Mouse (Mus musculus): ENCODE results near the gene Krtap4-2. TPM values are rescaled to one million over a fixed set of nuclear protein-coding genes. Genes with fewer than 3 reads are reported as not detected.
"Not testable (repeated sequence)": the region's sequence is repeated elsewhere in the genome, so short reads cannot be mapped to it uniquely, and the experiment has no call there.

Gene Krtap4-2
- polyA plus RNA-seq, 1 experiment, result not detected

DNA sequence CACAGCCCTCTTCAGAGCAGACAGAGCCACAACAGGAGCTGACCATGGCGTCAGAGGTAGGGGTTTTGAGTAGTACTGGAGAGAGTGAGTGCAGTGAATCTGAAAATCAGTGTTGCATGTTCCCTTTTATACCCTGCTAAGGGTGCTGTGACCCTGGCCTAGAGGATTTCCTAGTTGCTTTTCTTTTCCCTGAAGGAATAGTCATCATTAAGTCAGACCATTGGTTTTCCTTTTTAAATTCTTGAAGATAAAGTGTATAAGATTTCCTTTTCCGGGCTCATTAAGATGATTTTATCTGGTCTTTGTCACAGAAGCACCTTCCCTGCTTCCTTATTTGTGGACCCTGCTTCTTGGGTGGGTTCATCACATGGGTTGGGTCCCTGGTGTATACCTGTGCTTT lies 15.3 kb upstream of the Krtap4-2 start, which contains the start of gene Gm11555:
TSS of gene Gm11555 (minus strand) at position 101 of the 400 bp plus-strand sequence.
- TF ChIP-seq CTCF (IDR thresholded peaks at IDR 0.05; ENCODE audit: extremely low read depth, insufficient read depth, insufficient read length, insufficient replicate concordance) (no peak), POLR2A (IDR thresholded peaks at IDR 0.05; ENCODE audit: low read depth, low read length) (no peak)

DNA sequence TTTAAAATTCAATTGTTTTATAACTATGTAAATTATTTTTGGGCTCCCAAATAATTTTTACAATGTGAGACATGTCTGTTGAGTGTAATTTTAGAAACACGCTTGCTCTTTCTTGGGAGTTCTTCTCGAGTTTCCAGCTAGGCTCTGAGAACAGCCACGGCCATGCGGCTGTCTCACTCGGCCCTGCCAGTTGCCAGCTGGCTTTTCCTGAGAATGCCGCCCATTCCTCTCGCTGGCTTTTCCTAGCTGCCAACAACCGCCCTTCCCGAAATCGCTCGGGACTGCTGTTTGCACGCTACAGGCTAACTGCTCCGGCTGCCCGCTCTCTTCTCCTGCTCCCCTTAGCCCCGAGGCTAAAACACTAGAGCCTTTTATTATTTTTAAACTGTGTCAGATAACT lies 11.6 kb upstream of the Krtap4-2 start:
- no peak overlapping the region for H3K4me3 ChIP-seq (ENCODE audit: extremely low read depth, insufficient read depth, insufficient read length)
- H3K36me3 ChIP-seq (ENCODE audit: control insufficient read depth, insufficient read depth, low read length), result no peaks in the 10 kb centered on the region
- no peak overlapping the region for H3K27ac ChIP-seq (ENCODE audit: insufficient read depth, low read length)
- H3K4me1 ChIP-seq (ENCODE audit: control insufficient read depth, insufficient read depth, insufficient read length), result no peaks in the 10 kb centered on the region
- no peaks in the 10 kb centered on the region for H3K27me3 ChIP-seq (ENCODE audit: control insufficient read depth, insufficient read depth, low read length)
- TF ChIP-seq POLR2A (IDR thresholded peaks at IDR 0.05; ENCODE audit: low read depth, low read length) (no peak), CTCF (IDR thresholded peaks at IDR 0.05; ENCODE audit: extremely low read depth, insufficient read depth, insufficient read length, insufficient replicate concordance) (no peak)
- WGBS, result 88% methylated on average over 15 of the region's 15 CpGs
- no peak for DNase-seq (ENCODE audit: low read depth in 1 of 2, low spot score in 2 of 2)

More for the DNA sequence above, 15.3 kb upstream of the Krtap4-2 start, which contains the start of gene Gm11555:
- DNase-seq (ENCODE audit: low read depth in 1 of 2, low spot score in 2 of 2), result no peak
- no peaks in the 10 kb centered on the region for H3K36me3 ChIP-seq (ENCODE audit: control insufficient read depth, insufficient read depth, low read length)
- no peak within 1 kb of the TSS for H3K4me3 ChIP-seq (ENCODE audit: extremely low read depth, insufficient read depth, insufficient read length)
- no peaks in the 10 kb centered on the region for H3K27me3 ChIP-seq (ENCODE audit: control insufficient read depth, insufficient read depth, low read length)
- 72% methylated on average over 2 of the region's 2 CpGs for WGBS
- no peaks in the 10 kb centered on the region for H3K4me1 ChIP-seq (ENCODE audit: control insufficient read depth, insufficient read depth, insufficient read length)
- no peak within 1 kb of the TSS for H3K27ac ChIP-seq (ENCODE audit: insufficient read depth, low read length)

DNA sequence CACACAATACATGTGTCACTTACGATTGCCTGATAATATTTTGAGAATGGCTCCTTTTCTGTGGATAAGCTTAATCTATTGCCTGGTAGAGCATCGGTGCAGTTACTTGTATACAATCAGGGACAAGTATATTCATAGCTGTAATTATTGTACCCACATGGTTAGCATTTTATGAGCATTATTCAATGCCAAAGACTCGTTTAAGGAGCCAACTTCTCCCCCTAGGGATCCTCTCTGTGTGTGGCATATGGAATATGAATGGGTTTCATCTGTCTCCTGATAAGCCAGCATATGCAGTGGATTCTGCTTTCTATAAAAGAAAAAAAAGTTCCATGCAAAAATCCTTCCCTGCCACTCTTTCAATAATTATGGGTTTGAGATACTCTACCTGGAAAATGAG lies 9.5 kb upstream of the Krtap4-2 start:
- no peak for TF ChIP-seq POLR2A (IDR thresholded peaks at IDR 0.05; ENCODE audit: low read depth, low read length)
- TF ChIP-seq CTCF (IDR thresholded peaks at IDR 0.05; ENCODE audit: extremely low read depth, insufficient read depth, insufficient read length, insufficient replicate concordance), result no peak
- H3K4me3 ChIP-seq (ENCODE audit: extremely low read depth, insufficient read depth, insufficient read length), result no peak overlapping the region
- DNase-seq (ENCODE audit: low read depth in 1 of 2, low spot score in 2 of 2), result no peak
- WGBS, result 77% methylated on average over 3 of the region's 3 CpGs
- no peak overlapping the region for H3K27ac ChIP-seq (ENCODE audit: insufficient read depth, low read length)
- no peaks in the 10 kb centered on the region for H3K36me3 ChIP-seq (ENCODE audit: control insufficient read depth, insufficient read depth, low read length)
- H3K27me3 ChIP-seq (ENCODE audit: control insufficient read depth, insufficient read depth, low read length), result no peaks in the 10 kb centered on the region
- no peaks in the 10 kb centered on the region for H3K4me1 ChIP-seq (ENCODE audit: control insufficient read depth, insufficient read depth, insufficient read length)

GRCm38 (mm10) chr11:99643635-99644139 lies 8.8 kb upstream of the Krtap4-2 start, which contains the start of gene Krtap4-7:
Gene Krtap4-7, minus strand, starts transcription at chr11:99644089.
- DNase-seq (ENCODE audit: low read depth in 1 of 2, low spot score in 2 of 2); H3K27ac ChIP-seq (ENCODE audit: insufficient read depth, low read length); H3K36me3 ChIP-seq (ENCODE audit: control insufficient read depth, insufficient read depth, low read length); H3K4me1 ChIP-seq (ENCODE audit: control insufficient read depth, insufficient read depth, insufficient read length); H3K4me3 ChIP-seq (ENCODE audit: extremely low read depth, insufficient read depth, insufficient read length); H3K27me3 ChIP-seq (ENCODE audit: control insufficient read depth, insufficient read depth, low read length): not testable (repeated sequence)
- WGBS, result 80% methylated on average over 9 of the region's 9 CpGs

DNA sequence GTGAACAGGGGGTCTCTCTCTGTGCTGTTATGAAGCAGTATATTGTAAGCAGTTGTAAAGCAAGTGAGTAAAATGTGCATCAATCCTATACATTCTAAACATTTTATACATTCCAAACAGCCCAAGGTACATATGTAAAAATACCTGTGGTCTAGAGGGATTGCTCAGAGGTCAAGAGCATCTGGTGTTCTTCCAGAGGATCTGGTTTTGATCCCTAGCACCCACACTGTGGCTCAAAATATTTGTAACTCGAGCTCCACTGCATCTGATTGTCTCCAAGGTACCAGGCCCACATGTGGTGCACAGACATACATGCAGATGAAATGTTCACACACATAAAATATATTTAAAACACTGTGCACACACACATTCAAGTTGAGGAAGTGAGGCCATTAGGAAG lies 6.0 kb upstream of the Krtap4-2 start:
- WGBS, result 30% methylated on average over 1 of the region's 1 CpGs
- H3K27me3 ChIP-seq (ENCODE audit: control insufficient read depth, insufficient read depth, low read length), result no peaks in the 10 kb centered on the region
- no peak for DNase-seq (ENCODE audit: low read depth in 1 of 2, low spot score in 2 of 2)
- no peak overlapping the region for H3K4me3 ChIP-seq (ENCODE audit: extremely low read depth, insufficient read depth, insufficient read length)
- no peaks in the 10 kb centered on the region for H3K36me3 ChIP-seq (ENCODE audit: control insufficient read depth, insufficient read depth, low read length)
- TF ChIP-seq CTCF (IDR thresholded peaks at IDR 0.05; ENCODE audit: extremely low read depth, insufficient read depth, insufficient read length, insufficient replicate concordance) (no peak), POLR2A (IDR thresholded peaks at IDR 0.05; ENCODE audit: low read depth, low read length) (no peak)
- no peaks in the 10 kb centered on the region for H3K4me1 ChIP-seq (ENCODE audit: control insufficient read depth, insufficient read depth, insufficient read length)
- H3K27ac ChIP-seq (ENCODE audit: insufficient read depth, low read length), result no peak overlapping the region

- WGBS, result 81% methylated on average over 1 of the region's 1 CpGs
- H3K4me1 ChIP-seq (ENCODE audit: control insufficient read depth, insufficient read depth, insufficient read length), result no peaks in the 10 kb centered on the region
- H3K27me3 ChIP-seq (ENCODE audit: control insufficient read depth, insufficient read depth, low read length), result no peaks in the 10 kb centered on the region
- no peak for TF ChIP-seq CTCF (IDR thresholded peaks at IDR 0.05; ENCODE audit: extremely low read depth, insufficient read depth, insufficient read length, insufficient replicate concordance)
- no peak for TF ChIP-seq POLR2A (IDR thresholded peaks at IDR 0.05; ENCODE audit: low read depth, low read length)
- H3K36me3 ChIP-seq (ENCODE audit: control insufficient read depth, insufficient read depth, low read length), result no peaks in the 10 kb centered on the region
- DNase-seq (ENCODE audit: low read depth in 1 of 2, low spot score in 2 of 2), result no peak
- H3K27ac ChIP-seq (ENCODE audit: insufficient read depth, low read length), result no peak overlapping the region
- no peak overlapping the region for H3K4me3 ChIP-seq (ENCODE audit: extremely low read depth, insufficient read depth, insufficient read length)
Observed at GRCm38 (mm10) chr11:99637086-99637485, 2.2 kb upstream of the Krtap4-2 start.

DNA sequence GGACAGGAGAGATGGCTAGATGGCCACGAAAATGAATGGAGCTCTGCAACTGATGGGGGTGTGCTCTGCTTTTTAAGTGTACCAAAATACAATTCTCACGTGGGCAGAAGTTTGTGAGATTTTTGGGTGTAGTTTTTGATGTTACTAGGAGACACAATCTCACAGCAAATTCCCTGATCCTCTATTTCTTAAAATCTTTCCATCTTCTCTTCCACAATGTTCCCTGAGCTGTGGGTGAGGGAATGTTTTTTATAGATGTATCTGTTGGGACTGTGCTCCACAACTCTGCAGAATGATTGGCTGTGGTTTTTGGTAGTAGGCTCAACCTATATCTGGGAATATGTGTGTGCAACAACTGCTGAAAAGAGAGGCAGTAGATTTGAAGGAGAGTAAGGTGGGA lies 1.6 kb downstream of the Krtap4-2 start:
- no peaks in the 10 kb centered on the region for H3K27me3 ChIP-seq (ENCODE audit: control insufficient read depth, insufficient read depth, low read length)
- no peaks in the 10 kb centered on the region for H3K4me1 ChIP-seq (ENCODE audit: control insufficient read depth, insufficient read depth, insufficient read length)
- WGBS, result 59% methylated on average over 2 of the region's 2 CpGs
- no peak for DNase-seq (ENCODE audit: low read depth in 1 of 2, low spot score in 2 of 2)
- H3K36me3 ChIP-seq (ENCODE audit: control insufficient read depth, insufficient read depth, low read length), result no peaks in the 10 kb centered on the region
- no peak overlapping the region for H3K27ac ChIP-seq (ENCODE audit: insufficient read depth, low read length)
- TF ChIP-seq POLR2A (IDR thresholded peaks at IDR 0.05; ENCODE audit: low read depth, low read length), result no peak
- no peak for TF ChIP-seq CTCF (IDR thresholded peaks at IDR 0.05; ENCODE audit: extremely low read depth, insufficient read depth, insufficient read length, insufficient replicate concordance)
- H3K4me3 ChIP-seq (ENCODE audit: extremely low read depth, insufficient read depth, insufficient read length), result no peak overlapping the region
